ENCODE assay signal across 14 mouse cellular contexts in genomic region chr12:36140401-36140800, GRCm38 (mm10). TPM values are rescaled to one million over a fixed set of nuclear protein-coding genes. Genes with fewer than 3 reads are reported as not detected.
DNase-seq lines count a peak whose midpoint lies in the region; ATAC-seq and TF ChIP-seq lines count a peak whose summit lies in the region.
"Had no signal": no experiment of that assay in that cellular context is flagged by ENCODE, and none has a peak within 500 bp of the region (broad histone marks: within the 10 kb centered on the region; RNA-seq: fewer than 3 reads in every experiment).

No protein-coding gene starts in this region.

- no peak for TF ChIP-seq POLR2A in lung, adult 2 months (IDR thresholded peaks at IDR 0.05; ENCODE audit: borderline replicate concordance, extremely low read depth, low read depth, low read length)

- ATAC-seq in forebrain, postnatal 0 days, result peak; percentile 42; the same call in 1 of the 2 replicates
- peak; percentile 32; the same call in 1 of the 2 replicates for ATAC-seq in hindbrain, embryonic 16.5 days
- ATAC-seq in hindbrain, embryonic 14.5 days (ENCODE audit: low FRiP score), result no peak
- no peak for ATAC-seq in lung, postnatal 0 days
- ATAC-seq: midbrain, embryonic 13.5 days had no signal

- H3K36me3 ChIP-seq in forebrain, postnatal 0 days (ENCODE audit: insufficient read depth), result peaks cover 2% of the 10 kb centered on the region
- H3K36me3 ChIP-seq in forebrain, embryonic 10.5 days (replicated peaks), result peaks cover 63% of the 10 kb centered on the region
- H3K36me3 ChIP-seq in hindbrain, embryonic 16.5 days (ENCODE audit: control insufficient read depth, insufficient read depth, low read length), result no peaks in the 10 kb centered on the region
- H3K36me3 ChIP-seq in hindbrain, embryonic 14.5 days (replicated peaks; ENCODE audit: control insufficient read depth, insufficient read depth), result peaks cover 16% of the 10 kb centered on the region; the same call in 1 of the 2 replicates
- no peaks in the 10 kb centered on the region for H3K36me3 ChIP-seq in lung, postnatal 0 days (ENCODE audit: insufficient read depth, low read length)

- H3K9ac ChIP-seq in forebrain, postnatal 0 days, result no peak overlapping the region
- H3K9ac ChIP-seq in hindbrain, embryonic 16.5 days (ENCODE audit: low read depth, low read length), result no peak overlapping the region
- no peak overlapping the region for H3K9ac ChIP-seq in hindbrain, embryonic 14.5 days
- no peak overlapping the region for H3K9ac ChIP-seq in lung, postnatal 0 days (replicated peaks; ENCODE audit: low read depth)
- H3K9ac ChIP-seq: midbrain, embryonic 13.5 days had no signal

- H3K27ac ChIP-seq in forebrain, postnatal 0 days (ENCODE audit: low read depth, low read length), result no peak overlapping the region
- H3K27ac ChIP-seq in forebrain, embryonic 10.5 days, result no peak overlapping the region
- no peak overlapping the region for H3K27ac ChIP-seq in hindbrain, embryonic 16.5 days (ENCODE audit: low read depth, low read length)
- no peak overlapping the region for H3K27ac ChIP-seq in hindbrain, embryonic 14.5 days
- H3K27ac ChIP-seq in lung, postnatal 0 days (ENCODE audit: low read length), result no peak overlapping the region
- H3K27ac ChIP-seq: left cerebral cortex, adult 2 months; macrophage; midbrain, embryonic 13.5 days had no signal

- 60% methylated on average over 6 of the region's 6 CpGs for WGBS in forebrain, postnatal 0 days
- WGBS in forebrain, embryonic 10.5 days, result 93% methylated on average over 6 of the region's 6 CpGs
- WGBS in hindbrain, embryonic 16.5 days, result 79% methylated on average over 6 of the region's 6 CpGs
- 82% methylated on average over 6 of the region's 6 CpGs for WGBS in hindbrain, embryonic 14.5 days
- 59% methylated on average over 6 of the region's 6 CpGs for WGBS in lung, postnatal 0 days
- 74% methylated on average over 6 of the region's 6 CpGs for WGBS in lung, adult 2 months

- H3K4me2 ChIP-seq in forebrain, postnatal 0 days (ENCODE audit: low read depth), result no peak overlapping the region
- no peak overlapping the region for H3K4me2 ChIP-seq in hindbrain, embryonic 16.5 days (ENCODE audit: low read length)
- no peak overlapping the region for H3K4me2 ChIP-seq in hindbrain, embryonic 14.5 days (replicated peaks)
- no peak overlapping the region for H3K4me2 ChIP-seq in lung, postnatal 0 days (replicated peaks; ENCODE audit: low read depth, low read length)
- H3K4me2 ChIP-seq: midbrain, embryonic 13.5 days had no signal

- no peaks in the 10 kb centered on the region for H3K9me3 ChIP-seq in forebrain, postnatal 0 days (ENCODE audit: low read length)
- no peaks in the 10 kb centered on the region for H3K9me3 ChIP-seq in forebrain, embryonic 10.5 days
- H3K9me3 ChIP-seq in hindbrain, embryonic 16.5 days (ENCODE audit: control insufficient read depth, low read length), result no peaks in the 10 kb centered on the region
- no peaks in the 10 kb centered on the region for H3K9me3 ChIP-seq in hindbrain, embryonic 14.5 days (ENCODE audit: control insufficient read depth, low read length)
- no peaks in the 10 kb centered on the region for H3K9me3 ChIP-seq in lung, postnatal 0 days (ENCODE audit: low read length)
- H3K9me3 ChIP-seq: midbrain, embryonic 13.5 days had no signal

- no peaks in the 10 kb centered on the region for H3K27me3 ChIP-seq in forebrain, postnatal 0 days (ENCODE audit: insufficient read depth, low read length)
- no peaks in the 10 kb centered on the region for H3K27me3 ChIP-seq in forebrain, embryonic 10.5 days (ENCODE audit: poor library complexity, severe bottlenecking)
- H3K27me3 ChIP-seq in hindbrain, embryonic 16.5 days (replicated peaks; ENCODE audit: control insufficient read depth, insufficient read depth, low read length), result no peaks in the 10 kb centered on the region
- no peaks in the 10 kb centered on the region for H3K27me3 ChIP-seq in hindbrain, embryonic 14.5 days (ENCODE audit: control insufficient read depth, insufficient read depth, low read length)
- H3K27me3 ChIP-seq in lung, postnatal 0 days (replicated peaks; ENCODE audit: insufficient read depth, low read length), result no peaks in the 10 kb centered on the region
- H3K27me3 ChIP-seq: midbrain, embryonic 13.5 days had no signal

- no peak for TF ChIP-seq EP300 in lung, postnatal 0 days (IDR thresholded peaks at IDR 0.05)

- peak; percentile 60 for DNase-seq in forebrain, postnatal 0 days
- DNase-seq in forebrain, embryonic 10.5 days (ENCODE audit: extremely low spot score, low spot score), result no peak
- no peak for DNase-seq in hindbrain, embryonic 14.5 days (ENCODE audit: low spot score)
- peak; percentile 40 for DNase-seq in lung, postnatal 0 days (ENCODE audit: low spot score)
- DNase-seq in lung, adult 2 months, result no peak
- DNase-seq in lung, postnatal 36 days, result peak; percentile 36
- DNase-seq in spleen, postnatal 36 days (ENCODE audit: low spot score in 2 of 2), result no peak
- DNase-seq: B cell, adult 2 months; heart, adult 11 months; thymus, adult 2 months had no signal

- H3K4me3 ChIP-seq in forebrain, postnatal 0 days (ENCODE audit: low read depth, low read length), result no peak overlapping the region
- no peak overlapping the region for H3K4me3 ChIP-seq in forebrain, embryonic 10.5 days
- H3K4me3 ChIP-seq in hindbrain, embryonic 16.5 days (ENCODE audit: low read length), result no peak overlapping the region
- H3K4me3 ChIP-seq in hindbrain, embryonic 14.5 days (replicated peaks; ENCODE audit: low read length), result no peak overlapping the region
- no peak overlapping the region for H3K4me3 ChIP-seq in lung, postnatal 0 days (ENCODE audit: low read depth, low read length)
- no peak overlapping the region for H3K4me3 ChIP-seq in lung, adult 2 months (replicated peaks; ENCODE audit: extremely low read depth, low read depth, low read length)
- H3K4me3 ChIP-seq: left cerebral cortex, adult 2 months; midbrain, embryonic 13.5 days had no signal

- no peaks in the 10 kb centered on the region for H3K4me1 ChIP-seq in forebrain, postnatal 0 days (ENCODE audit: insufficient read depth)
- H3K4me1 ChIP-seq in forebrain, embryonic 10.5 days, result no peaks in the 10 kb centered on the region
- H3K4me1 ChIP-seq in hindbrain, embryonic 16.5 days (ENCODE audit: control insufficient read depth, insufficient read depth, low read depth, low read length), result no peaks in the 10 kb centered on the region
- no peaks in the 10 kb centered on the region for H3K4me1 ChIP-seq in hindbrain, embryonic 14.5 days (replicated peaks; ENCODE audit: control insufficient read depth, insufficient read depth, low read length)
- H3K4me1 ChIP-seq in lung, postnatal 0 days (ENCODE audit: insufficient read depth, low read depth, low read length), result no peaks in the 10 kb centered on the region
- H3K4me1 ChIP-seq in lung, adult 2 months (ENCODE audit: control insufficient read depth, insufficient read depth, low read length), result no peaks in the 10 kb centered on the region
- H3K4me1 ChIP-seq: midbrain, embryonic 13.5 days had no signal

- no peak for TF ChIP-seq CTCF in forebrain, postnatal 0 days (IDR thresholded peaks at IDR 0.05; ENCODE audit: low read depth)
- no peak for TF ChIP-seq CTCF in lung, postnatal 0 days (IDR thresholded peaks at IDR 0.05)
- no peak for TF ChIP-seq CTCF in lung, adult 2 months (IDR thresholded peaks at IDR 0.05; ENCODE audit: insufficient read depth, low read length)

RNA-seq across cellular contexts. Expression of gene Ankmy2, which starts 16.5 kb away (rescaled TPM):
- 77.7 and 80.0 TPM in 2 replicates for total RNA-seq in forebrain, postnatal 0 days (2014; rRNA removed)
- 65.3 and 78.6 TPM in 2 replicates for polyA plus RNA-seq in forebrain, postnatal 0 days (2015; fragmentation: Nextera tagmentation; extraction: Ambion mirVana)
- 21.4 and 23.8 TPM in 2 replicates for polyA plus RNA-seq in forebrain, embryonic 10.5 days (2016; fragmentation: Nextera tagmentation; extraction: Ambion mirVana)
- 78.6 and 81.0 TPM in 2 replicates for polyA plus RNA-seq in hindbrain, embryonic 16.5 days (2015; fragmentation: Nextera tagmentation; extraction: Ambion mirVana)
- polyA plus RNA-seq in hindbrain, embryonic 14.5 days (2014; fragmentation: Nextera tagmentation; extraction: Ambion mirVana), result 78.7 and 88.0 TPM in 2 replicates
- 21.4 and 24.1 TPM in 2 replicates for polyA plus RNA-seq in lung, postnatal 0 days (2015; fragmentation: Nextera tagmentation; extraction: Ambion mirVana)
- 6.0 and 9.3 TPM in 2 replicates for polyA plus RNA-seq in lung, adult 2 months (2012; rRNA removed)

RNA-seq across cellular contexts. Expression of gene Bzw2, which starts 17.5 kb away (rescaled TPM):
- 379 and 428 TPM in 2 replicates for total RNA-seq in forebrain, postnatal 0 days (2014; rRNA removed)
- polyA plus RNA-seq in forebrain, postnatal 0 days (2015; fragmentation: Nextera tagmentation; extraction: Ambion mirVana), result 433 and 494 TPM in 2 replicates
- polyA plus RNA-seq in forebrain, embryonic 10.5 days (2016; fragmentation: Nextera tagmentation; extraction: Ambion mirVana), result 269 and 276 TPM in 2 replicates
- polyA plus RNA-seq in hindbrain, embryonic 16.5 days (2015; fragmentation: Nextera tagmentation; extraction: Ambion mirVana), result 330 and 343 TPM in 2 replicates
- polyA plus RNA-seq in hindbrain, embryonic 14.5 days (2014; fragmentation: Nextera tagmentation; extraction: Ambion mirVana), result 400 and 402 TPM in 2 replicates
- 43.4 and 44.2 TPM in 2 replicates for polyA plus RNA-seq in lung, postnatal 0 days (2015; fragmentation: Nextera tagmentation; extraction: Ambion mirVana)
- 5.5 and 11.1 TPM in 2 replicates for polyA plus RNA-seq in lung, adult 2 months (2012; rRNA removed)

Comparison
In these comparisons a context has a peak if more than half of its experiments do, and no peak if none do; other contexts are left out.
1. ATAC-seq: peak in forebrain, postnatal 0 days (single experiment) and hindbrain, embryonic 16.5 days (single experiment); none in hindbrain, embryonic 14.5 days (single experiment) and lung, postnatal 0 days (single experiment).
2. DNase-seq: peak in forebrain, postnatal 0 days (single experiment), lung, postnatal 0 days (single experiment) and lung, postnatal 36 days (single experiment); none in forebrain, embryonic 10.5 days (single experiment), hindbrain, embryonic 14.5 days (single experiment), lung, adult 2 months (single experiment) and spleen, postnatal 36 days (0 of 2).